Mouse (Mus musculus): ENCODE measurements around the gene Tprn.
A peak's percentile ranks its signal among the peaks of the same experiment; 100 is the strongest.

Gene Tprn

GRCm38 (mm10) chr2:25298046-25298445, 35.6 kb downstream of the Tprn start:
- no peak for DNase-seq

GRCm38 (mm10) chr2:25303452-25303851, 41.0 kb downstream of the Tprn start:
- no peak for DNase-seq

GRCm38 (mm10) chr2:25303931-25304656, 41.7 kb downstream of the Tprn start:
- no peak for DNase-seq

GRCm38 (mm10) chr2:25304657-25305541, 42.5 kb downstream of the Tprn start:
- DNase-seq, result no peak

- no peak for DNase-seq
Observed at GRCm38 (mm10) chr2:25305587-25306359, 43.4 kb downstream of the Tprn start.

- no peak for DNase-seq
Observed at GRCm38 (mm10) chr2:25310180-25310579, 47.8 kb downstream of the Tprn start.

GRCm38 (mm10) chr2:25310969-25311368, 48.6 kb downstream of the Tprn start:
- DNase-seq, result no peak

- no peak for DNase-seq
Observed at GRCm38 (mm10) chr2:25311491-25311891, 49.1 kb downstream of the Tprn start.

GRCm38 (mm10) chr2:25318119-25318966, 55.9 kb downstream of the Tprn start:
- peak; percentile 67 for DNase-seq

GRCm38 (mm10) chr2:25318971-25319773, 56.8 kb downstream of the Tprn start, which contains the start of gene Grin1:
Gene Grin1 (minus strand): TSS chr2:25319187.
- DNase-seq, result peak; percentile 93

Data from layer of hippocampus, adult 9-11 months (tissue).